Mouse (Mus musculus): ENCODE data around the gene Klhl7.

Klhl7 gene

GRCm38 (mm10) chr5:24100106-24100809 is at the start of gene Klhl7:
TSS of gene Klhl7 (plus strand) at chr5:24100605.
- peak; percentile 70 to 78 for DNase-seq (ENCODE audit: low spot score in 2 of 2)

- DNase-seq (ENCODE audit: low spot score in 2 of 2) = no peak
Measured at GRCm38 (mm10) chr5:24051755-24052675, 48.4 kb upstream of the Klhl7 start.

GRCm38 (mm10) chr5:24053245-24054190 is 46.9 kb upstream of the Klhl7 start:
- DNase-seq (ENCODE audit: low spot score in 2 of 2) = no peak

DNA sequence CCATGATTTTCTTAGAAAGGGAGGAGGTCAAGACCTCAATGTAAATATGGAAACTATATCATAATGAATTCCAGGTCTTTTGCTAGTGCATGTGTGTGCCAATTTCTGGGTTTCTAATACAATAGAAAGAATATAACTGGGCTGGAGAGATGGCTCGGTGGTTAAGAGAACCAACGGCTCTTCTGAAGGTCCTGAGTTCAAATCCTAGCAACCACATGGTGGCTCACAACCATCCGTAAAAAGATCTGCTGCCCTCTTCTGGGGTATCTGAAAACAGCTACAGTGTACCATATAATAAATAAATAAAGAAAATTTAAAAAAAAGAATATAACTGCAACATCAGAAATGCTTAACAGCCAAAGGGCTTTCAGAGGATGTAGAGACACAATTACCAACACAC is 46.0 kb upstream of the Klhl7 start:
- no peak for DNase-seq (ENCODE audit: low spot score in 2 of 2)

DNA sequence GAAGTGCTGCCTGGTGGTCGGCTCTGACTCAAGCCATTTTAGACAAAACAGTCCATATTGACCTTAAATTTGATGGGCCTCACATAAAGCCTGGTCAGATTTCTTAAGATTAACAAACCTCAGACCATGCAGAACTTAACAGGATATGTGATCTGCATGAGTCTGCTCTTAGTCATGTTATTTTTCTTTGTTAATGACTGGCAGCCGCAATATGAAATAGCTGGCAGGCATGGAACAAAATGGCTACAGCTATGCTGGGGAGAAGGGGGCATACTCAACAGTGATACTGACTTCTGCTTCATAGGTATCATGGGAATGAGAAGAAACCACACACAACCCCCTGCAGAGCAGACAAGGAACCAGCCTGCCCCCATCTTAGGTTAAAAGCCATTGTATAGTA is 43.5 kb upstream of the Klhl7 start:
- DNase-seq (ENCODE audit: low spot score in 2 of 2) = no peak

DNA sequence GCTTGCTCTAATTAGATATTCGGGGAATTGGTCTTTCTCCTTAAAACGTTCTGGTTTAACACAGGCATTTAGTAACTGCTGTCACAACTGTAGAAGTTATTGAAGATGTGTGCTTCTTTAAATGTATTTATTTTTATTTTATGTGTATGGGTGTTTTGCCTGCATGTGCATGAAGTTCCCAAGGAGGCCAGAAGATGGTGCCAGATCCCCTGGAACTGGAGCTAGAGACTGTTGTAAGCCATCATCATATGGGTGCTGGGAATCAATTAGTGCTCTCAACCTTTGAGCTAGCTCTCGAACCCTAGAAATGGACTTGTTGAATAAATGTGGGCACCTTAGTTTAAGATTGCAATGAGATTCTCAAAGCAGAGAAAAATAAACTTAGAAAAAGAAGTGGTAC is 42.8 kb upstream of the Klhl7 start:
- no peak for DNase-seq (ENCODE audit: low spot score in 2 of 2)

DNA sequence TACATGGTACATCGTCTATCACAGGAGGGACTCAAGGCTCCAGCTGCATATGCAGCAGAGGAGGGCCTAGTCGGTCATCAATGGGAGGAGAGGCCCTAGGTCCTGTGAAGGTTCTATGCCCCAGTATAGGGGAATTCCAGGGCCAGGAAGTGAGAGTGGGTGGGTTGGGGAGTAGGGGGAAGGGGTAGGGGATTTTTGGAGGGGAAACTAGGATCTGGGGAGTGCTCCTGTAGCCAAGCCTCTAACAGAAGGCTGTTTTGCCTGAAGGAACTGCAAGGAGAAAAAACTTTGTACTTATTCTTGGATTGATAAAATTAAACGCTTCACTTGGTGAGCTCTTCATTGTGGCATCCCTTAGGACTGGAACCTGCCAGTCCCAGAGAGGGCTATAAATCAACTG is 39.5 kb upstream of the Klhl7 start:
- no peak for DNase-seq (ENCODE audit: low spot score in 2 of 2)

- DNase-seq (ENCODE audit: low spot score in 2 of 2) = no peak
Measured at GRCm38 (mm10) chr5:24063034-24063433, 37.4 kb upstream of the Klhl7 start.

GRCm38 (mm10) chr5:24063545-24063944 is 36.9 kb upstream of the Klhl7 start:
- no peak for DNase-seq (ENCODE audit: low spot score in 2 of 2)

DNA sequence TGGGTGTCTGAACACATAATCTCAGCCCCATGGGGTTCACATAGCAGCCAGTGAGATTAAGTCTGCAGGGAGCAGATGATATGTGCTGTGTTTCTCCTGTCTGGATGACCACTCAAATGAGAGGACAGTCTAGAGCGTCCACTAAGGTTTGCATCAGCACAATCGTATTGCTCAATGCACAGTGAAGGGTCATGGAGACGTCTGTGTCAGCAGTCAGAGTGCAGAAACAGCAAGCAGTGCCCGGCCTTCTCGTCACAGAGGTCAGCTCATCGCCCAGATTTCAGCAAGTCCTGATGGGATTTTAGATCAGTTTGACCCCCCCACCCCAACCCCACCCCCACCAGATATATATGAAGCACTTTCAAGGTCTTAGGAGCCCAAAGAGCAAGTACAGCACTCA is 31.4 kb upstream of the Klhl7 start:
- DNase-seq (ENCODE audit: low spot score in 2 of 2) = no peak

DNA sequence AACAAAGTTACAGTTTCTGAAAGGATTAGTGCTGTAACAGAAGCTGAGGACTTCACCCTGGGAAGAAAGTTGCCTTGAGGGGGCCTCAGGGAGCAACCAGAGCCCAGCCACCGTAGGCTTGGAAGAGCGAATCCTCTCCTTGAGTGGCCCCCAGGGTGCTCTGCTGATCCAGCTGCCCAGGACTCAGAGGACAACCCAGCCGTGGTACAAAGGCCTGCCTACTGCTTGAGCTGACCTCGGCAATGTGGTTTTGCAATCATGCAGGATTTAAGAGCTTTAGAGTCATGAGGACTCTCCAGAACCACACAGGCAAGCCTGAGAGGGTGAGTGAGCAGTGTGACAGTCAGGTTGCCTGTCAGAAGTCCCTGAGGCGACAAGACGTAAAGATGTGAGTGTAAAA is 28.4 kb upstream of the Klhl7 start:
- DNase-seq (ENCODE audit: low spot score in 2 of 2) = no peak

DNA sequence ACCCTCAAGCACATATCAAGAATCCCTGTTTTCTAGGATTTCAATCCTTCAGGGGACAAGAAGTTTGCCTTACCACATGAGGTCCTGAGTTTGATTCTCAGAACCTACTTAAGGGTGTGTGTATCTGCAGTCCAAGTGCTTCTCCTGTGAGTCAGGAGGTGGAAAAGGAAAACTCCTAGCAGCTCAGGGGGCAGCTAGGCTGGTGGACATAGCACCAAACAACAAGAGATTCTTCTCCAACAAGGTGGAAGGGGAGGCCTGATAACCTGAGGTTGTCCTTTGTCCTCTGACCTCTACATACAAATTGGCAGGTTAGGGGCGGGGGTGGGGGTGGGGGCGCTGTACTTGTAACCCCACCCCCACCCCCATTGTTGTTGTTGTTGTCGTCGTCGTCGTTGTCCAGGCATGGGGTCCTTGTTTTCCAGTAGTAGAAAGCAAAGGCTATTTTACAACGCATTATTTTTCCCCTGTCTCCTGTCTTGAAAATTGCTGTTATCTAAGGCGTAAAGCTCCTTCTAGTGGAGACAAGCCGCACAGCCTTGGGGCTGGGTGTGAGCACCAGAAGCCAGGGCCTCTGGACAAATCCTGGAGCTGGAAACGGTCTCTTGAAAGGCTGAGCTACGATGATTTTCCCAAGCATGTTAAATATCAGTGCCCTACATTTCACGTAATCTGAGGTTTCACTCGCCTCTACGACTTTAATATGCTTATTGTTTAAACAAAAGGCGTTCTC is 23.3 kb upstream of the Klhl7 start:
- peak; percentile 52 to 63 for DNase-seq (ENCODE audit: low spot score in 2 of 2)

DNA sequence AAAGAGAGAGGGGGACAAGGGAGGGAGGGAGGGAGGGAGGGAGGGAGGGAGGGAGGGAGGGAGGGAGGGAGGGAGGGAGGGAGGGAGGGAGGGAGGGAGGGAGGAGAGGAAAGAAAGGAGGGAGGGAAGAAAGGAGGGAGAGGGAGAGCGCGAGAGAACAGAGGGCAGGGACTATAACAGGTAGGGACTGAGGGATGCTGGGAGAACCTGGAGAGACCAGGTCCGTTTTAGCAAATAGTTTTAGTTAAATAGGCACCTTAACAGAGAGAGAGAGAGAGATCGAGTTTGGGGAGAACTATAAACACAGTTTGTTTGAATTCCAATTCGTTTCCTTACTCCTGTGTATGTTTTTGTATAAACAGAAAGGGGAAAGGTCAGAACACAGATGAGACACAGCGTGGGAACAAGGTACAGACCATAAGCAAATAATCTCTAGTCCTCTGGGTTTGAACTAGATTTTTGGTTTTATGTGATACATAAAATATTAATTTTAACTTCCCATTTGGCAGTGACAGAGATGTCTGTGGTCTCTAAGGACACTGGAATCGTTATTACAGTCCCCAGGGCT is 22.6 kb upstream of the Klhl7 start:
- no peak for DNase-seq (ENCODE audit: low spot score in 2 of 2)

GRCm38 (mm10) chr5:24078420-24079179 is 21.8 kb upstream of the Klhl7 start:
- DNase-seq (ENCODE audit: low spot score in 2 of 2) = no peak

- DNase-seq (ENCODE audit: low spot score in 2 of 2) = no peak
Measured at GRCm38 (mm10) chr5:24080826-24081225, 19.6 kb upstream of the Klhl7 start.

DNA sequence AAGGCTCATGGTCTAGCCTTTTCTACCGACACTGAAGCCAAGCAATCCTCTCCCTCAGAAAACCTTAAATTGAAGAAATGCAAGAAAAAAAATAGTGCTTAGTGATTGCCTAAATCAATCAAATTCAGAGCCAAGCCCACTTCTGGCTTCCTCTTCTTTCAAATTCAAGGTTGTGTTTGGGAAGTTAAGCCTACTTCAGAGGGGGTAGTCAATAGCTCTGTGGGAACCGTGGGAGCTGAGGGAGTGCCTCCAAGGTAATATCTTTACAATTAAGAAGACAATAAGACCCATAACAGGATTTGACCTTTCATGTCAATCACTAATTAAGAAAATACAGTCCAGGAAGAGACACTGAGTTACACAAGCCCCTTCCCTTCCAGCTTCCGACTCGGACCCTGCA is 15.6 kb upstream of the Klhl7 start:
- DNase-seq (ENCODE audit: low spot score in 2 of 2) = no peak

- no peak for DNase-seq (ENCODE audit: low spot score in 2 of 2)
Measured at GRCm38 (mm10) chr5:24086241-24086640, 14.2 kb upstream of the Klhl7 start.

DNA sequence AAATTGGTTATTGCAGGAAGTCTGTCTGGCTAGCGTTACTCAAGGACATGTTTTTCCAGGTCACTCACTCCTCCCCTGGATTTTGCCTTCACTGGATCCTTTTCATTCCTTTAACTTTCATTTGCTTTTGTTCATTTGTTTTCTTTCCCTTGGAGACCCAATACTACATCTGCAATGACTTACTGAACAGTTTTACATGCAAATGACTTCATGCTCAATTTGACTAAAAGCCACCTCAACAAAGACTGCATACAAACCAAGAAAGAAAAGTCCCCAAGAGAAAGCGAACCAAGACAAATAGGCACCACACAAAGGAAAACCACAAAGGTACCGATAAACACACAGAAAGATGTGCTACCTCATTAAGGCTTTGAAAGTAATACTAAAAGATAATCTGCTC is 13.5 kb upstream of the Klhl7 start:
- no peak for DNase-seq (ENCODE audit: low spot score in 2 of 2)

DNA sequence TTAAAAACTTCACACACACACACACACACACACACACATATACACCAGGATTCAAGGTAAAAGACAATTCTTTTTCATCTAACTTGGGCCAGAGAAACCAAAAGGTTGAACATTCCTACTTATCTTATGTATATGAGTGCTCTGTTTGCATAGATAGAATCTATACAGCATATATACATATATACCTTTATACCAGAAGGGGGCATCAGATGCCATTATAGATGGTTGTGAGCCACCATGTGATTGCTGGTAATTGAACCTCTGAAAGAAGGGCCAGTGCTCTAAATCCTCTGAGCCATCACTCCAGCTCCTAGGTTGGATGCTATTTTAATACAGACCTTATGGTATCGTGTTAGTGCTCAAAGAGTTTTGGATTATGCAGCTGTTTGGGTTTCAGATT is 12.0 kb upstream of the Klhl7 start:
- no peak for DNase-seq (ENCODE audit: low spot score in 2 of 2)

DNA sequence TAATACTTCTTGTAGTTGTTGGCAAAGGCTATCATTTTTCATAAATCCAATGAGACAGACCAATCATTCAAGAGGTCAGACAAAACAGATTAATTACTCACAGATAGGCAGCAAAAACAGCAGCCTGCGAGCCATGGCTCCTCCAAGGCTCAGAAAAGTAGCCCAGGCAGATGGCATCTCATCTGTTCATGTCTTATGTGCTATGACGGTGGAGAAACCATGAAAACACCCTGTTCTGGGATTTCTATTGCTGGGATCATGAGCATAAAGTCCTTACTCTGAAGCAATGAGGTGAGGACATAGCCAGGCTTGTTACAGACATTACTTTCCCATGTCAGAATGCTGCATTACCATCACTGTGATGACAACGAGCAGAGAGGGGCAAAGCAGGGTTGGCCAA is 7.9 kb upstream of the Klhl7 start:
- DNase-seq (ENCODE audit: low spot score in 2 of 2) = no peak
